Mouse (Mus musculus) G1E (cell line): ENCODE data around the gene Lima1.

Experiments used
- CTCF ChIP-seq: IDR thresholded peaks from 2 replicates; pipeline ENCODE4 v1.5.1; 2012; ENCODE audit warnings: low read depth, low read length, inconsistent platforms, mixed read lengths
- GATA2 ChIP-seq: IDR thresholded peaks from 2 replicates; pipeline ENCODE4 v1.6.1; 2012; ENCODE audit warnings: low read depth, low read length, inconsistent platforms, borderline replicate concordance
- POLR2AphosphoS5 ChIP-seq: IDR thresholded peaks from 2 replicates; pipeline ENCODE4 v1.6.1; 2012; ENCODE audit warnings: low read depth, low read length, inconsistent platforms; ENCODE audit not compliant: insufficient replicate concordance

GRCm38 (mm10) chr15:99834681-99835080 is 40.6 kb downstream of the Lima1 start:
- no peak for TF ChIP-seq POLR2AphosphoS5
- TF ChIP-seq CTCF: no peak
- no peak for TF ChIP-seq GATA2
